Mouse (Mus musculus) gastrocnemius, postnatal 4 days (tissue): ENCODE measurements around the gene Fam107b. TPM values are rescaled to one million over a fixed set of nuclear protein-coding genes. Genes with fewer than 3 reads are reported as not detected.

Experiments used
- total RNA-seq, 2 experiments: library from RNA; stranded (reverse); gene quantifications; 2 replicates each; pipeline ENCODE4 v1.2.3; 2021

Fam107b gene
- total RNA-seq, 2 experiments from 2014 or later, result 14.4 to 24.7 TPM

Other genes starting within 250 kb of the Fam107b start
- 1 to 10 TPM; 6.5 to 9.8 TPM for gene Rpp38, start 237.8 kb upstream of the Fam107b start, total RNA-seq
- under 1 TPM; 0.57 to 0.59 TPM for gene Acbd7, start 234.3 kb upstream of the Fam107b start, total RNA-seq
- gene Olah, start 173.3 kb upstream of the Fam107b start, total RNA-seq, result not detected
- gene Meig1, start 147.8 kb upstream of the Fam107b start, total RNA-seq, result not detected
- 1 to 10 TPM; 4.5 to 6.1 TPM for gene Dclre1c, start 146.4 kb upstream of the Fam107b start, total RNA-seq
- gene Suv39h2, start 95.5 kb upstream of the Fam107b start, total RNA-seq, result 1 to 10 TPM; 2.1 to 2.3 TPM
- 1 to 10 TPM; 3.1 to 4.0 TPM for gene Gm45902, start 57.7 kb upstream of the Fam107b start, total RNA-seq
- 10 to 100 TPM; 30.3 to 37.1 TPM for gene Hspa14, start 57.7 kb upstream of the Fam107b start, total RNA-seq
- gene Cdnf, start 57.5 kb upstream of the Fam107b start, total RNA-seq, result 1 to 10 TPM; 4.8 to 7.8 TPM